In genomic region chr9:102719936-102720566, GRCm38 (mm10) we compare ENCODE assay signal across 8 mouse cellular contexts. TPM values are rescaled to one million over a fixed set of nuclear protein-coding genes. Genes with fewer than 3 reads are reported as not detected.
DNase-seq lines count a peak whose midpoint lies in the region; ATAC-seq and TF ChIP-seq lines count a peak whose summit lies in the region.

No protein-coding gene starts in this region.

- no peaks in the 10 kb centered on the region for H3K27me3 ChIP-seq in liver, adult 2 months (ENCODE audit: control insufficient read depth, insufficient read depth, low read length)
- no peaks in the 10 kb centered on the region for H3K27me3 ChIP-seq in forebrain, embryonic 14.5 days (replicated peaks; ENCODE audit: control insufficient read depth, insufficient read depth, low read length)
- H3K27me3 ChIP-seq in kidney, embryonic 16.5 days (ENCODE audit: insufficient read depth, low read length): no peaks in the 10 kb centered on the region
- H3K27me3 ChIP-seq in neural tube, embryonic 13.5 days: no peaks in the 10 kb centered on the region

- TF ChIP-seq POLR2A in liver, adult 2 months (IDR thresholded peaks at IDR 0.05; ENCODE audit: extremely low read depth, insufficient read depth, low read length): no peak

- peak overlapping the region; percentile 44; the same call in 1 of the 2 replicates for H3K4me3 ChIP-seq in liver, adult 2 months (ENCODE audit: insufficient read depth, low read depth, low read length)
- H3K4me3 ChIP-seq in forebrain, embryonic 14.5 days (ENCODE audit: low read depth, low read length): peak overlapping the region; percentile 86
- peak overlapping the region; percentile 94 for H3K4me3 ChIP-seq in kidney, embryonic 16.5 days (ENCODE audit: low read length)
- peak overlapping the region; percentile 95 for H3K4me3 ChIP-seq in neural tube, embryonic 13.5 days

- TF ChIP-seq CTCF in liver, adult 2 months (IDR thresholded peaks at IDR 0.05; ENCODE audit: low read depth, low read length): no peak

- H3K4me1 ChIP-seq in liver, adult 2 months (ENCODE audit: control insufficient read depth, insufficient read depth, low read length): peaks cover 43% of the 10 kb centered on the region
- peaks cover 64% of the 10 kb centered on the region for H3K4me1 ChIP-seq in forebrain, embryonic 14.5 days (ENCODE audit: control insufficient read depth, insufficient read depth, low read length)
- H3K4me1 ChIP-seq in kidney, embryonic 16.5 days (ENCODE audit: insufficient read depth, low read length): peaks cover 79% of the 10 kb centered on the region
- peaks cover 81% of the 10 kb centered on the region for H3K4me1 ChIP-seq in neural tube, embryonic 13.5 days (replicated peaks)

- peaks cover 39% of the 10 kb centered on the region for H3K79me2 ChIP-seq in liver, adult 2 months (ENCODE audit: control insufficient read depth, insufficient read depth, low read length)

- ATAC-seq in forebrain, embryonic 14.5 days: no peak
- ATAC-seq in kidney, embryonic 16.5 days (ENCODE audit: low FRiP score, low TSS enrichment): no peak
- no peak for ATAC-seq in neural tube, embryonic 13.5 days (ENCODE audit: low read depth)
- no peak for ATAC-seq in granulocyte monocyte progenitor cell, adult 5-6 weeks (replicated peaks; ENCODE audit: poor library complexity, severe bottlenecking)

- H3K27ac ChIP-seq in liver, adult 2 months (replicated peaks; ENCODE audit: insufficient read depth, low read depth, low read length): peak overlapping the region; percentile 48
- peak overlapping the region; percentile 96 for H3K27ac ChIP-seq in forebrain, embryonic 14.5 days (ENCODE audit: low read depth, low read length)
- H3K27ac ChIP-seq in kidney, embryonic 16.5 days (ENCODE audit: low read length): peak overlapping the region; percentile 24
- peak overlapping the region; percentile 99 for H3K27ac ChIP-seq in neural tube, embryonic 13.5 days (replicated peaks)

- peak overlapping the region; percentile 94 for H3K4me2 ChIP-seq in forebrain, embryonic 14.5 days (ENCODE audit: low read length)
- peak overlapping the region; percentile 83 for H3K4me2 ChIP-seq in kidney, embryonic 16.5 days (replicated peaks; ENCODE audit: low read depth, low read length)
- H3K4me2 ChIP-seq in neural tube, embryonic 13.5 days: peak overlapping the region; percentile 99

- no peak for DNase-seq in liver, adult 2 months (ENCODE audit: extremely low read depth, low read depth, low spot score)
- DNase-seq in liver: no peak
- no peak for DNase-seq in forebrain, embryonic 14.5 days (ENCODE audit: low spot score)
- DNase-seq in testis, postnatal 10 days (ENCODE audit: low spot score): no peak
- no peak for DNase-seq in adrenal gland, postnatal 36 days

- peak overlapping the region; percentile 54 for H3K9ac ChIP-seq in liver, adult 2 months (ENCODE audit: low read depth, low read length)
- peak overlapping the region; percentile 97 for H3K9ac ChIP-seq in forebrain, embryonic 14.5 days (ENCODE audit: low read length)
- peak overlapping the region; percentile 97 for H3K9ac ChIP-seq in kidney, embryonic 16.5 days (replicated peaks; ENCODE audit: low read length)
- peak overlapping the region; percentile 100 for H3K9ac ChIP-seq in neural tube, embryonic 13.5 days

- H3K36me3 ChIP-seq in liver, adult 2 months (ENCODE audit: control insufficient read depth, insufficient read depth, low read length): peaks cover 27% of the 10 kb centered on the region
- peaks cover 52% of the 10 kb centered on the region for H3K36me3 ChIP-seq in forebrain, embryonic 14.5 days (ENCODE audit: control insufficient read depth, insufficient read depth, low read length)
- peaks cover 52% of the 10 kb centered on the region for H3K36me3 ChIP-seq in kidney, embryonic 16.5 days (ENCODE audit: insufficient read depth, low read length)
- peaks cover 47% of the 10 kb centered on the region for H3K36me3 ChIP-seq in neural tube, embryonic 13.5 days

- 58% methylated on average over 17 of the region's 17 CpGs for WGBS in liver, adult 2 months
- 66% methylated on average over 17 of the region's 17 CpGs for WGBS in forebrain, embryonic 14.5 days
- WGBS in kidney, embryonic 16.5 days: 75% methylated on average over 17 of the region's 17 CpGs
- WGBS in neural tube, embryonic 13.5 days: 54% methylated on average over 17 of the region's 17 CpGs

- no peaks in the 10 kb centered on the region for H3K9me3 ChIP-seq in forebrain, embryonic 14.5 days (replicated peaks; ENCODE audit: control insufficient read depth, low read length)
- no peaks in the 10 kb centered on the region for H3K9me3 ChIP-seq in kidney, embryonic 16.5 days (ENCODE audit: low read length)
- H3K9me3 ChIP-seq in neural tube, embryonic 13.5 days: no peaks in the 10 kb centered on the region

RNA-seq across cellular contexts. Expression of gene Amotl2, which starts 3.6 kb away (rescaled TPM):
- total RNA-seq in liver, adult 2 months (2014; rRNA removed): 19.9 and 21.5 TPM in 2 replicates
- polyA plus RNA-seq in liver, adult 2 months (2012; rRNA removed): 9.2 and 14.0 TPM in 2 replicates
- polyA plus RNA-seq in forebrain, embryonic 14.5 days (2014; fragmentation: Nextera tagmentation; extraction: Ambion mirVana): 30.4 and 44.0 TPM in 2 replicates
- 40.9 and 41.5 TPM in 2 replicates for polyA plus RNA-seq in kidney, embryonic 16.5 days (2015; fragmentation: Nextera tagmentation; extraction: Ambion mirVana)
- 59.3 and 69.6 TPM in 2 replicates for polyA plus RNA-seq in neural tube, embryonic 13.5 days (2015; fragmentation: Nextera tagmentation; extraction: Ambion mirVana)
- 100 to 1,000 TPM; 219 to 385 TPM for total RNA-seq in adrenal gland, postnatal 36 days (2021)
- total RNA-seq in granulocyte monocyte progenitor cell, adult 5-6 weeks (2014; fragmentation: Nextera tagmentation): 1.8 and 1.9 TPM in 2 replicates
- total RNA-seq in granulocyte monocyte progenitor cell, adult 5-6 weeks (2017): 2.5 and 2.6 TPM in 2 replicates

Comparison
In these comparisons a context has a peak if more than half of its experiments do, and no peak if none do; other contexts are left out.
1. H3K27ac ChIP-seq: peak in every context shown above with its lines; median percentile 99 in neural tube, embryonic 13.5 days; 96 in forebrain, embryonic 14.5 days; 48 in liver, adult 2 months; 24 in kidney, embryonic 16.5 days.
2. H3K4me3 ChIP-seq: peak in every context shown above with its lines; median percentile 95 in neural tube, embryonic 13.5 days; 94 in kidney, embryonic 16.5 days; 86 in forebrain, embryonic 14.5 days; 44 in liver, adult 2 months.